Mouse (Mus musculus): ENCODE data around the gene Sox2.
A peak's percentile ranks its signal among the peaks of the same experiment; 100 is the strongest.

The Sox2 gene

DNA sequence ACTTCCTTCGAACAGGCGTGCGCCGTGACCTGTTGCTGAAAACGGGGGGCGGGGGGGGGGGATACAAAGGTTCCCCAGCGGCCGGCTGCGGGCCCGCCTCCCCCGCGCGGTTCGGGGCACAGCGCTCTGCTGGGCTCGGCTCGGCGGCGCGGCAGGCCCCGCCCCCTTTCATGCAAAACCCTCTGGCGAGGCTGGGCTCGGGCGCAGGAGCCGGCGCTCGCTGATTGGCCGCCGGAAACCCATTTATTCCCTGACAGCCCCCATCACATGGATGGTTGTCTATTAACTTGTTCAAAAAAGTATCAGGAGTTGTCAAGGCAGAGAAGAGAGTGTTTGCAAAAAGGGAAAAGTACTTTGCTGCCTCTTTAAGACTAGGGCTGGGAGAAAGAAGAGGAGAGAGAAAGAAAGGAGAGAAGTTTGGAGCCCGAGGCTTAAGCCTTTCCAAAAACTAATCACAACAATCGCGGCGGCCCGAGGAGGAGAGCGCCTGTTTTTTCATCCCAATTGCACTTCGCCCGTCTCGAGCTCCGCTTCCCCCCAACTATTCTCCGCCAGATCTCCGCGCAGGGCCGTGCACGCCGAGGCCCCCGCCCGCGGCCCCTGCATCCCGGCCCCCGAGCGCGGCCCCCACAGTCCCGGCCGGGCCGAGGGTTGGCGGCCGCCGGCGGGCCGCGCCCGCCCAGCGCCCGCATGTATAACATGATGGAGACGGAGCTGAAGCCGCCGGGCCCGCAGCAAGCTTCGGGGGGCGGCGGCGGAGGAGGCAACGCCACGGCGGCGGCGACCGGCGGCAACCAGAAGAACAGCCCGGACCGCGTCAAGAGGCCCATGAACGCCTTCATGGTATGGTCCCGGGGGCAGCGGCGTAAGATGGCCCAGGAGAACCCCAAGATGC lies at the start of gene Sox2:
Gene Sox2, plus strand, starts transcription at position 680 of the 895 bp plus-strand sequence.
- DNase-seq, result peak; percentile 64 to 73

DNA sequence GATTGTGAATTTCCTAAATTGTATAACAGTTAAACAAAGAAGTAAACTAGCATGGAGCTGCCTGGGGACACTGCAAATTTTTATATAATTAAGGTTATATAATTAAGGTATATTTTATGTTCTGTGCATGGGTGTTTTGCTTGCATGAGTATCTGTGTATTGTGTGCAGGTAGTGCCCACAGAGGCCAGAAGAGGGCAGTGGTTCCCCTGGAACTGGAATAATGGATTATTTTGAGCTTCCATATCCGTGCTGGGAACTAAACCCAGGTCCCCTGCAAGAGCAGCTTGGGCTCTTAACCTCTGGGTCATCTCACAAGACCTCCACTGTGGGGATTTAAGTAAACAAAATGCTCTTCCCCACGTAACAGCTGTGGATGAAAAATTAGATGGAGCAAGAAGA lies 49.1 kb upstream of the Sox2 start:
- no peak for DNase-seq

DNA sequence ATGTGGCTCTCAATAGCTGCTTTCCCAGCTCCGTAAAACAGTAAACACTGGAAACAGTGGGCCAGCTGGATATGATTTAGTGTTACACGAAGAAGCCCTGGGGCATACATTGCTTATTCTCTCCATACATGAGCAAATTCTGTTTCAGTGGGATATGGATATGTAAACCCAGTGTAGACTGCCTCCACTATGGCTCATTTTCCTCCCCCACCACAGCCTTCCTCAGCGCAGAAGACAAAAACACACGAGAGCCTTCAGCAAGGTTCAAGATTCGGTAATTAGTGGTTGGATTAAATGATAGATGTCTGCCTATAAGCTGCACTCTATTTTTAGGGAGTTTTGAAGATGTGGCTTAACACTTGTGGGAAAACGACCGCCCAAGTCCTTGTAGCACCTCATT lies 36.1 kb upstream of the Sox2 start:
- no peak for DNase-seq

DNA sequence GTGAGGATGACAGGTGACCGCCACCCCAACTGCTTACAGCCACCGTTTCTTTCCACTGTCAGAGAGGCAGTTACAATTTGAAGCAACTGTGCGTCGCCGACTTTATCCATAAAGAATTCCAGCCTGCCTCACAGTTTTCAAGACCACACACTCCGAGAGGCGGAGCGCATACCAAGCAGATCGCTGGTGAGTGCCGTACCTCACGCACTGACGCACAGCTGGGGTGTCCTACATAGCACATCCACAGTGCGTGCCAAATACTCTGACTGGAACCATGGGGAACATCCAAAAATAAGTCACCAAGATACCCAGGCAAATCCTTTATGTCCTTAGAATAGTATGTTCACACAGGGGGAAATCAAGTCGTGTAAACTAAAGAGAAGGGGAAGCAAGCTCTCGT lies 34.7 kb upstream of the Sox2 start:
- DNase-seq, result peak in 1 of 2 experiments; percentile 35

DNA sequence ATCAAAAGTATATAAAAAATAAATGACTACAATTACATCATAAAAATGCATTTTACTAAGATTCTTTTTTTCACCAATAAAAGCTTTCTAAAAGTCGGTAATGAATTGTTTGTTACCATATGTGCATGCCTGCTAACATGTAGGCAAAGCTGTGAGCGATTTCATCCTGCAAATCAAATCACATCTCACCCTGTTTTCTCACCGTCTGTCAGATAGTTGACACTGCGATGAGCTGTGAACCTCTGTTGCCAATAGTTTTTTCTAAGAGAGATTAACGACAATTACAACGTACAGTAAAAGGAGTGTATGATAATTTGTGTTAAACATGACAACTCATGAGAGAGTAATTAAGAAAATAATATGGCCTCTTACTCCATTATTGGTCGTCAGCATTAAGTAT lies 31.3 kb upstream of the Sox2 start:
- DNase-seq, result no peak

DNA sequence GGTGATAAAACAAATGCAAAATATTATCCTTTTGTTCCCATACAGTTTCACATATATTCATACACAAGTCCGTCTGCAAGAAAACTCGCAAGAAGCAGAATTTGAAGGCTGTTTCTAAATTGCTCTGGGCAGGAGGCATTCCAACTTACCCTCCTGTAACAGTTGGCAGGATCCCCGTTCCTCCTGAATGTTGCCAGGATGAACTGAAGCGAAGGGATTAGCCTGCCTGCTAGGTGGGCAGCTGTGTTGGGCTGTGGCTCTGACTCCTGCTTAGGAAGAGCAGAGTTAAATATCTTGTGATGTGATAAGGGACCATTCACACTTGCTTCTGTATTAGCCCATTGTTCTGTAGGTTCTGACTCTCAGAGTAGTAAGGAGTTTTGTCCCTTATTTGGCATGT lies 30.1 kb upstream of the Sox2 start:
- DNase-seq, result no peak

DNA sequence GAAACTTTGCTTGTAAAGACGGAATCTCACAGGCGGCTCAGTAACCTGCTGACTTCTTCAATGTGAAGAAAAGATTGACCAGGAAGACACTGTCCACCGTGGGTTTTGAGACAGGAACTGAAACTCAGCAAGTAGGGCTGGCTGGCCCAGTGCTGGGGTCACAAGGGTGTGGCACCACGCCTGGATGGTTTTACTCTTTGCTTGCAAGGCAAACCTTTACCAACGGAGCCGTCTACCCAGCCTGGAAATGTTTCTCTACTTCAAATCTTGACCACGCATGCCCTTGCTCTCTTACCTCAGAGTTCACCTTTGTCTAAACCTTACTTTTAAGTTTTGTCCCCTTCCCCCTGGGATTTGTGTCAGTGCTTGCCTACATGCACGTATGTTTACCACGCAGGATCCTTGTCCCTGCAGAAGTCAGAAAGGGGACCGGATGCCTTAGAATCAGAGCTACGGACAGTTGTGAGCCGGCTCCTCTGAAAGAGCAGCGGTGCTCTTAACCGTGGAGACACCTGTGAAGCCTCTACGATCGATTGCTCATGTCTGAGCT lies 25.4 kb upstream of the Sox2 start:
- DNase-seq, result no peak

DNA sequence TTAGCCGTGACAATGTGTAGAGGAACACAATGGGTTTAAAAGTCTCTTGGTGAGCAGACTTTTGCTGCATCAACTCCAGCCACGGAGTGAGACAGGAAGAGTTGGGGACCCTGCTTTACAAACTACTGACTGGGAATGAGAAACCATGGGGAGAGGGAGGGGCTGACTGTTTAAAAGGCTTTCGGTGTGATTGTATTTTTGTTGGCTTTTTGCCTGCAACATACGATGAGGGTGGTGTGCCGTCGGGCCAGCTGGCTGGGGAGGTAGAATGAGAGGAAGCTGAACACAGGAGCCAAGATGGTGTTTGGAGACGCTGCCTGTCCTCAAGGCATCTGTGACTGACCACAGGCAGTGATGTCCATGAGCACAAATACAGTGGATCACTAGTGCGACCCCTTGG lies 23.7 kb upstream of the Sox2 start:
- no peak for DNase-seq

DNA sequence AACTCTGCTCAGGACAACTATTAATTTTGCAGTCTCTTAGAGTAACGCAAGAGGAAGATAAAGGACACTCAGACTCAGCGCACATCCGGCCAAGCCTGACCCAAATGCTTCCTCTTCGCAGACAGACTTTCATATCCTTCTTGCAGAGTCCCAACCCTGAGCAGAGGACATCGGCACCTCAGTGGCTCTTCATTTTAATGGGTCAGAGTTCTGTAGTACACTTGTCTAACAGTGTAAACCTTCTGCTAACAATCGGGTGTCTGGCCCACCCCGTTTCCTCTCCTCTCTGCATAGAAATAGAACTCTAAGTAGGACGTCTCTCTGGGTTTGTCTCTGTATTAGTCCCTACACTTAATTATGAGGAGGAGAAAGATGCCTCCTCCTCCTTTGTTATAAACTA lies 20.2 kb upstream of the Sox2 start:
- DNase-seq, result no peak

DNA sequence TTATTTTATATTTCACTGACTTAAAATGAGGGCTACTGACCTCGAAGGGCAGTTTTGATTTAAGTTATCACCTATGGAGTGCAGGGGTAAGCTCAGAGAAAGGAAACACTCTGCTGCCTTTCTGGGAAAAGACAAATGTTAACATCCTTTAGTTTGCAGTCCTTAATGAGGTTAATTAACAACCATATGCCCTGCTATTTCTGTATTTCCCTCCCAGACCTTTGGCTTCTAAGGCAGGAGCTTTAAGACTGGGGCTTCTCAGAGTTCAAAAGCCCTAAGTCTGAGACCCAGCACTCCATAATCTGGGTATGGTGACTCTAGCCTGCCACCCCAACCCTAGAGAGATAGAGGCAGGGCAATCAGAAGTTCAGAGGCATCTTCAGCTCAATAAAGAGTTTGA lies 19.5 kb upstream of the Sox2 start:
- DNase-seq, result no peak

DNA sequence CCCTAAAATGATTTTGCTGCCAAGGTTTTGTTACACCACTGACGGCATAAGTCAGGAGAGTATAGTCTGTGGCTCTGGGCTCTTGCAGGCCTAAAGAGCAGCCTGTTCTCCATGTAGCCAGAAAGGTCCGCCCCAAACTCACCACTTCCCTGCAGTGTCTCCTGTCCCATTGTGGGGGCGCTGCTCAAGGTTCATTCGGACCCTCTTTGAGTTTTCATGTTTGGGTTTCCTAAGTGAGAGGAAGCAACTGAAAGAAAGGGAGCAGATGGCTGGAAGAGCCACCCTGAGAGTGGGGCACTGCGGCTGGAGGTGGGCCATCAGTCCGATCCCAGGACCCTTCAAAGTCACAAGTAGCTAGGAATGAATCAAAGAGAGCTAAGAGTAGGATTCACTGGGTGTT lies 13.2 kb upstream of the Sox2 start:
- no peak for DNase-seq

DNA sequence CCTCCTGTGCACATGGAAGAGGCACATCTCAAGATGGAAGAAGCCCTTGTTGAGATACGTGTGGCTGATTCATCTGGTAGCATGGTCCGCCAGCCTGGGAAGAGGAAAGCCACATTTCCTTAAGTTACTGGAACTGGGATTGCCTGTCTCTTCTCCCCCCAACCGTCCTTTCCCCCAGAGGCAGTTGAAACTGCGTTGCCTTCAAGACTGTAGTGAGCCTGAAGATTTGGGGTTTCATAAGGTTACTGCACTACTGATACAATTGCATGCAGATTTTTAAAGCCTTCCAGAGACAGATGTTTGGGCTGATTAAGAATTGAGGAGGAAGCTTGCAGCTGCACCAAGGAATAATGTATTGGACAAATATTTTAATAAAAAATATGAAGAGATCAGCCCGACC lies 12.7 kb upstream of the Sox2 start:
- no peak for DNase-seq

DNA sequence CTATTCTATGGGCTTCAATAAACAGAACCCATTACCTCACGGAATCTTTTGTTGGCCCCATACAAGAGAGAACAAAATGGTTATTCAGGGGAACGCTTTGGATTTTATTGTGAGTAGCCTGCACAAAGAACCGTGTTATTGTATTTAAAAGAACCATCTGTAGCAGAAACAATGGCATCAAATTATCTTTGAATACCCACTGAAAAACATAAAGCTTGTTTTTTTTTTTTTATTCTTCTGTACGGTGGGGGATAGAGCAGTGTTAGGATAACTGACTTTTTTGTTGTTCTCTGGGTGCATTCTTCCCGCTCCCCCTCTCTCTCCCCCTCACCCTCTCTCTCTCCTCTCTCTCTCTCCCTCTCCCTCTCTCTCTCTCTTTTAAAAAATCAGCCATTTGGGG lies 12.3 kb upstream of the Sox2 start:
- DNase-seq, result no peak

DNA sequence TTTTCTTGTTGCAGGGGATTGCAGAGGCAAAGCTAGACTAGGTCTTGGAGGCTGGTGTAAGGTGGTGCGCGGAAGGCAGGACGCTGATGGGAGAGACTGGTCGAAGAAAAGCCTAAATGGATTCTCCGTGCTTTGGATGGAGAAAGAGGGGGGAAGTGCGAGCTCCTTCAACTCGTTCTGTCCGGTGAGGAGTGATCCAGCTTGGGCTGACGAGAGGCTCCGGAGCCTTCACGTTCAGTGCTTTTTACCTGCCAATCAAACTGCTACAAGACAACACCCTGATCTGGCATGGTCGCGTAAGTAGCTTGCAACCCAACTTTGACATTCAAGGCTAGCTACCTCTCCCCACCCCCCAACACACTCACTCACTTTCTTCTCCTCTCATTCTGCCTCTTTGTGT lies 11.9 kb upstream of the Sox2 start:
- no peak for DNase-seq

DNA sequence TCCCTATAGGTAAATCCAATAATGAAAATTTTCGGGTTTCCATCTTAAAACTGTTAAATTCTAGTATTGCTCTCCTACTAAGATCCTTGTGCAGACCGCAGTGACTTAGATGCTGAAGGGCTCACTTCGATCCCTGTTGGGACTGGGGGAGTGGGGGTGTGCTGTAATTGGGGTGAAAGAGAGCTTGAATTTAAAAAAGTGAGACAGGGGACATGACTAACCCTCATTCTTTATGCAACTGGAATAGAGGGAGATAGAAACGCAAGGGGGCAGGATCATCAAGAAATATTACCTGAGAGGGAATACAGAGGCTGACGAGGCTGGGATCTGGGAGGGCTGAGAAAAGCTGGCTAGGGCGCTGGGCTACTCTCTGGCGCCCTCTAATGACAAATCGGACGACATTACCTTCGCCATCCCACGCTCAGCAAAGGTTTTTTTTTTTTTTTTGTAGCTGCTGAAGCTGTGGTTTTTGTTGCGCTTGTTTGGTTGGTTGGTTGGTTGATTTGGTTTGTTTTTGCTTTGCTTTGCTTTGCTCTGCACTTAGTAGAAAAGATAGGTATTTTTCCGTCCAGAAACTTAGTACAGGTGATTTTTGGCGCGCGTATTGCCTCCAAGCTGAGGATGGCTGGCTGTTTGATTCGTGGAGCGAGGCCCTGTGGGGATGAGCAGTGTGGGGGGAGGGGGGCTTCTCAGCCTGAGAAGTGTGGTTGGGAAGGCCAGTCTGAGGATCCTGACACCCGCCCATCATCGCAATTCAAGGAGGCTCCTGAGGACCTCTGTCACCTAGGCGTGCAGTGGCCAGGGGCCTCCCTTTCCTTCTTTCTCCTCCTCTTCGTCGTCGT lies 11.0 kb upstream of the Sox2 start:
- no peak for DNase-seq

DNA sequence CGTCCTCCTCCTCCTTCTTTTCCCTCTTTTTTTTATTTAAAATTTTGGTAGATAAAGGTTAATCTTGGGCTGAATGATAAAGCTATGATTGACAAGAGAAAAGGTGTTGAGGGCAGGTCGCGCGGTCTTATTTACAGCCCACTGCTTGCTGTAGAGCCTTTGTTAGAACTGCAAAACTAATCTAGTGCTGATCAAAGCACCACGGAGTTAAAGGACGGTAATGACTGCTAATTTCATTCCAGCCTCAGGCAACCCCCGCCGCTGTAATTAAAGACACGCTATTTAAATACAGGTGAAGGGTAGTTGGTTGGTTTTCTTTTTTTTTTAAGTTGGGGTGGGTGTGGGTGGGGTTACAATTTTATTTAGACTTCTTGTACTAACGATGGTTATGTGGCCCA lies 10.3 kb upstream of the Sox2 start:
- DNase-seq, result no peak

DNA sequence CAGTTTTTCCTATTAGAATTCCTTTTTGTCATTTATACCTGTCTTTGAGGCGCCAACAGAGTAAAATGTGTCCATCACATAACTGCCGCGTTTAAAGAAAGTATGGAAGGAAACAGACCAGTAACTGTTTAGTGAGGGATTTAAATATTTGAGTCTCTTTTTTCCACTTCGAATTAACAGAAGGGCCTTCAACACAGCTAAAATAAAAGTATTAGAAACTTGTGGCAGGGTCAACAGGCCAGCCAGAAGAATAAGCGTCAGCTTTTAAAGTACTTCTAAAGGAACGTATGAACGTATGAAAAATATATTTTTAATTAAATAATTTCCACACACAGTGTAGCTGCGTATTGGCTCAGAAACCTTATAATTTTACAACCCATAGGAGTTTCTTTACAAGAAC lies 9.9 kb upstream of the Sox2 start:
- no peak for DNase-seq

DNA sequence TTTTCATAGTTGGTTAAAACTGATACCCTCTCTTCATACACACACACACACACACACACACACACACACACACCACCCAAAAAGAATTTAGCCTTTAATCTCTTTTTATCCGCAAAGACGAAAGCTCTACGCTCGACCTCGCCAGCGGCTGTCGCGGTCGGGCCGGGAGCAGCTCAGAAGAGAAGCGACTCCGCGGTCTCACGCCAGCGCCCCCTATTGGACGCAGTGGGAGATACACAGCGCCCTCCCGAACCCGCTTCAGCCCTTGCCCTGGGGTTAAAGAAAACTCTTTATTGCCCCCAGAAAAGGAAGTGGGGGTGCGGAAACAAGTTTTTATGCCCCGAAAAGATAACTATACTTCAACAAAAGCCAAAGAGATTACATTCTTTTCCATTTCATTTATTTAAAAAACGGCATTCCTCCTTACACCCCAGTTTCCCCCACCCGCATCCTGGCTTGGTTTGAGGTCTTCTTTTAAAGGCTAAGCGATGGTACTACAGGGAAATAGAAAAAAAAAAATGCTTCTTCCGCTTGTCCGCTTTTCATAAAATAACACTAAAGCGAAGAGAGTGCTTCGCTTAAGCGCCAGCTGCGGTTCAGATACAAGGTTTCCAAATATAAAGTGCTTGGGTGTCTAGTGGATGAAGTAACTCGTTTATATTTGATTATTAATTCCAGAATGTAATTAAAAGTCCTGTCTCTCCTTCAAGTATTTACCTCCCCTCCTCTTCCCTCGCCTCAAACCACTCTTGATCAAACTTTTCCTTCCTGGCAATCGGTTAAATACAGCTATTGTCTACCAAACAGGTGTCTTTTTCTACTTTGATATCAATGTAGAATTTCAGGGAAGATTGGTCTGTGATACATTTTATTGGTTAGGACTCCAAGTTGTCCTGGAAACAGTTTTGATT lies 9.3 kb upstream of the Sox2 start:
- DNase-seq, result no peak

DNA sequence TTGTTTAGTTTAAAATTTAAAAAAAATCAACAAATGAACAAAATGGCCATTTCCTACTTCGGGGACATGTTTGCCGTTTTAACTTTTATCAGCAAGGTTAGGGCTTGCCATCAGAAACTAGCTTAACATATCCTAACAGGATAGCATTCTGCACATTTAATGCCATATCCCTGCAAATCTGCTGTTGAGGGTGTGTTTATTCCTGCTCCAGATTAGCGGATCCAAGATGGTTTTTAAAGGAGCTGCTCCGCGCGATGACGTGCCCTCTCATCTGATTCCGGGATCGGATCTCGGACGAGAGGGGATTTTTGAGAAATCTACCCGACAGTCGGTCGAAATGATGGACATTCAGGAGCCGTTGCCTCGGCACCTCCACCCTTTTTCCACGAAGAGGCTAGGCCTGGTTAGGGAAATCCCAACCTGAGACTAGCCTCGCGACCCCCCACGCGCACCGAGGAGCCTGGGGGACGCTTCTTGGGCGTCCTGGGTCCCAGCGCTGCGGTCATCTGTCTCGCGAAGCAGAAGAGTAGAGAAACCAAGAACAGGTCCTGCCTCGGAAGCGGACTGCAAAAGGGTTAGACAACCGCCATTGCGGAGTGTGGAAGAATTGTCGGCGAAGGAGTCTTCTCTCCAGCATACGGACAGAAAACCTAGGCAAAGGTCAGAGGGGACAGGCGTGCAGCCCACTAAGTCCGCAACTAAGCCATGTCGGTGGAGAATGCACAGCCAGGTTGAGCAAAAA lies 8.3 kb upstream of the Sox2 start:
- DNase-seq, result no peak

DNA sequence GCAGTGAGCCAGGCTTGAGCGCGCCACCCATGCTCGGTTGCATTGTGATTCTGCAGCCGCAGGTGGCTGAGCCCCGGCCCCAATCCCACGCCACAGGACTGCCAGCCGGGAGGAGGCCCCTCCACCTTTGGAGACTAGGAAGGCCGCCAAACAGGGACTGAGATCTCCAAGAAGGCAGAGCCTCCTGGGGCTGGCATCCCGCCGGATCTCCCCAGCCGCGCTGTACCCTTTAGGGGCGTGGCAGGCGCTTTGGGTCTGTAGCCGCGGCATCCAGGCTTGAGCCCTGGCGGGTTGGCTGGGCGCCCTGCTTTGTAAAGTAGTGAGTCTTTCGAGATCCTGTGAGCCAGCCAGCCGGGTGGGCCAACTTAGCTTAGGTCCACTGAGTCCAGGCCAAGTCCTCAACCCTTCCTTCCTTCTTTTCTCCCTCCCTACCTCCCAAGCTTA lies 7.7 kb upstream of the Sox2 start:
- no peak for DNase-seq

DNA sequence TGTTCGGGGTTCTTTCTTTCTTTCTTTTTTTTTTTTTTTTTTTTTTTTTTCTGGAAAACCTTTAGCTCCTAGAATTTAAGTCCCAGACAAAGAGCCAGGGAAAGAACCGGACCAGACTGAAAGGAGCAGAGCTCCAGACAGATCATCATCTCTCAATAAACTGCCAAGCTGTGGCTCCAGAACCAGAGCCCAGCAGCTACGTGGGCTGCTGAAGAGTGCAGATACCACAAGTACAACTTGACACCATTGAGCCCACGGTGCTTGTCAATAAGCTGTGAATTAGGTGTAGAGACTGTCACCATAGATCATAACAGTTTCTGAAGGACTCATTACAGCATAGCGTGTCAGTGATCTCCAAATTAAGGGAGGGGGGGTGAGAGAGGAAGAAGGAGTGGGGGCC lies 7.1 kb upstream of the Sox2 start:
- no peak for DNase-seq

DNA sequence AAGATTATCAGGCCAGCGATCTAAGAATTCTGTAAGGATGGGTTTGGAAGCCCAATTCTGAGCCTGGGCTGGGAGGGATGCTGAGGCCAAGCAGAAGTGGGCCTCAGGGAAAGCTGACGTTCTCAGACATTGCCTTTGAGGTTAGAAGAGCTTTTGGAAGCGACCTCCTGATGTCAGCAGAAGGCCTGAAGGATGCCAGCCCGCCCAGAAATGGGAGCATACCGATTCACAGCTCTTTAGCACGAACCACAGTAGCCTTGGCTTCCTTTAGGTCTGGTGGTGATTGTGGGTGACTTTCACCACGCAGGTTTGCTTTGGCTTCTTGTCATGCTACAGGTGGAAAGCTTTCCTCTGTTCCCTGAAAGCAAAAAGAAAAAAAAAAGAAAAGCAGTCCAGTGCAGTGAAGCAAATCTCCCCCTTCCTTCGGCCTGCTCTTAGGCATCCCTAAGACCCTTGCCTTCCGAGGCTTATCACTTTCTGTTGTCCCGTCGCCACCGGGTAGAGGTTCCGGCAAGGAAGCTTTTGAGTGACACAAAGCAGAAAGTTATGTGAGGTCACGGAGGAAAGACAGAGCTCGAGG lies 6.6 kb upstream of the Sox2 start:
- no peak for DNase-seq
